Mouse (Mus musculus): ENCODE measurements around the gene Pskh1.

Pskh1 gene

GRCm38 (mm10) chr8:105900180-105900940 lies at the start of gene Pskh1:
Gene Pskh1 (plus strand): TSS chr8:105900441.
- peak; percentile 87 to 92 for DNase-seq (ENCODE audit: low spot score in 2 of 2)

GRCm38 (mm10) chr8:105850611-105851010 lies 49.6 kb upstream of the Pskh1 start:
- no peak for DNase-seq (ENCODE audit: low spot score in 2 of 2)

DNA sequence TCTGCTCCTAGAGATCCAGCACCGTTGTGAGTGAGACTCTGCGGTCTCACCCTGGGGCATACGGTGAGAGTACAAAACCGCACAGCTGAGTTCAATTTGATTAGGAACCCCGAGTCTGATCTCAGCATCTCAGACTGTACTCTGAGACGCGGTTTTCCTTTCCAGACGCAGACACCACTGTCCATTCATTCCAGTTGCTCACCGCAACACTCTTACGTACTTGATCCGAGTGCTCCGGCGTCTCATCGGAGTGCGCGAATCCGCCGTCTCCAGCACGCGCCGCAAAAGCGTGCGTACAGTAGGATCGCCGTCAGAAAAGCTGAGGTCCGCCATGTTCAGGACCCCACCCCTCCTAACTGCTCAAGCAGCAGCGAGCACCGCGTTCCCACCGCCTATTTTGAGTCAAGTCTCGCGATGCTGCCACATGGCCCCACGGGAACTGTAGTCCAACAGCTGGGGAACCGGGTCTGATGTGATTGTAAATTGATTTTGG lies 48.5 kb upstream of the Pskh1 start:
- DNase-seq (ENCODE audit: low spot score in 2 of 2), result peak; percentile 80 to 88

DNA sequence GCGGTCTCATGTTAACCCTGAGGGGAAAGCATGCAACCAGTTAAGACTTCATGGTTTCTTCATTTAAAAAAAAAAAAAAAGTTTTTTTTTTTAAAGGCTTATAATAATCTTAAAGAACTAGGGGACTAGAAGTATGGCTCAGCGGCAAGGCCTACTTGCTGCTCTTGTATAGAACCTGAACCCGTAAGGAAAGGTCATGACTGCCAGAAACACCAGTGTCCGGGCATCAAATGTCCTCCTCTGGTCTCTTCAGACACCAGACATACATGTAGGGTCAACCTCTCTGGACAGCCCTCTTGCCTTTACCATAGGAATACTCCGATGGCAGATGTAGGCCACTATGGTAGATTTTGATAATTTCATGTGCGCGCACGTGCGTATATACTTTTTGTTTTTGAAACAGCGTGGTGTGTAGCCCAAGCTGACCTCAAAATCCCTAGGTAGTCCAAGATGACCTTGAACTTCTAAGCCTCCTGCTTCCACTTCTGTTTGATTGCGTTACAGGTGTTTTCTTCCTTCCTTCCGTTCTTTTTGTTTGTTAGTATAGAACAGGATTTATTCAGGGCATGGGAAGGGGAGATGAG lies 48.0 kb upstream of the Pskh1 start:
- DNase-seq (ENCODE audit: low spot score in 2 of 2), result no peak

- DNase-seq (ENCODE audit: low spot score in 2 of 2), result no peak
These were observed 47.1 kb upstream of the Pskh1 start, which contains the start of gene Cenpt for GRCm38 (mm10) chr8:105853178-105853577. Gene Cenpt (minus strand): TSS chr8:105853278.

GRCm38 (mm10) chr8:105854303-105854702 lies 45.9 kb upstream of the Pskh1 start:
- no peak for DNase-seq (ENCODE audit: low spot score in 2 of 2)

DNA sequence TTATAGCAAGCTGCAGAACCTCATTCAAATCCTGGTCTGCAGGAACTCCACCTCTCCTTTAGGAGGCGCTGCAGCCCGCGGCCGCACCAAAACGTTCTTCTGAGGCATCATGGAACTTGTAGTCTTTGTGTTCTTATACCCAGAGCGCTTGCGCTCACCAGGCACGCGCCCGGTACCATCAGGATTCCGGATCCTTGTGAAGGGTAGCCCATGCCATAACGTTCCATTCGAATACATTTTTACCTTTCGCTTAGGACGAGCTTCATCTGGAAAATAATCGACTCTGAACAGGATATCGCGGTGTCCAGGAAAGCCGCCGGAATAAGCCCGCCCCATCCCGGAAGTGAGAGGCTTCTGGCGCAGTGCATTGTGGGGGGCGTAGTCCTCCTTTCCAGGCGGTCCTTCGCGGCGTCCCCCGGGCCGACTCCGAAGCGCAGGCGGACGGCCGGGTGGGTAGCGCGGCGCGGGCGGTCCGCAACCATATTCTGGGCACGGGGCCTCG lies 45.5 kb upstream of the Pskh1 start, which contains the start of gene Thap11:
TSS of gene Thap11 (plus strand) at position 418 of the 502 bp plus-strand sequence.
- DNase-seq (ENCODE audit: low spot score in 2 of 2), result peak; percentile 86 to 92

GRCm38 (mm10) chr8:105855248-105856167 lies 44.7 kb upstream of the Pskh1 start:
- DNase-seq (ENCODE audit: low spot score in 2 of 2), result peak in 1 of 2 experiments; percentile 27

GRCm38 (mm10) chr8:105856168-105856835 lies 43.9 kb upstream of the Pskh1 start:
- no peak for DNase-seq (ENCODE audit: low spot score in 2 of 2)

- no peak for DNase-seq (ENCODE audit: low spot score in 2 of 2)
These were observed 41.7 kb upstream of the Pskh1 start for GRCm38 (mm10) chr8:105858495-105858894.

GRCm38 (mm10) chr8:105859314-105859713 lies 40.9 kb upstream of the Pskh1 start:
- no peak for DNase-seq (ENCODE audit: low spot score in 2 of 2)

DNA sequence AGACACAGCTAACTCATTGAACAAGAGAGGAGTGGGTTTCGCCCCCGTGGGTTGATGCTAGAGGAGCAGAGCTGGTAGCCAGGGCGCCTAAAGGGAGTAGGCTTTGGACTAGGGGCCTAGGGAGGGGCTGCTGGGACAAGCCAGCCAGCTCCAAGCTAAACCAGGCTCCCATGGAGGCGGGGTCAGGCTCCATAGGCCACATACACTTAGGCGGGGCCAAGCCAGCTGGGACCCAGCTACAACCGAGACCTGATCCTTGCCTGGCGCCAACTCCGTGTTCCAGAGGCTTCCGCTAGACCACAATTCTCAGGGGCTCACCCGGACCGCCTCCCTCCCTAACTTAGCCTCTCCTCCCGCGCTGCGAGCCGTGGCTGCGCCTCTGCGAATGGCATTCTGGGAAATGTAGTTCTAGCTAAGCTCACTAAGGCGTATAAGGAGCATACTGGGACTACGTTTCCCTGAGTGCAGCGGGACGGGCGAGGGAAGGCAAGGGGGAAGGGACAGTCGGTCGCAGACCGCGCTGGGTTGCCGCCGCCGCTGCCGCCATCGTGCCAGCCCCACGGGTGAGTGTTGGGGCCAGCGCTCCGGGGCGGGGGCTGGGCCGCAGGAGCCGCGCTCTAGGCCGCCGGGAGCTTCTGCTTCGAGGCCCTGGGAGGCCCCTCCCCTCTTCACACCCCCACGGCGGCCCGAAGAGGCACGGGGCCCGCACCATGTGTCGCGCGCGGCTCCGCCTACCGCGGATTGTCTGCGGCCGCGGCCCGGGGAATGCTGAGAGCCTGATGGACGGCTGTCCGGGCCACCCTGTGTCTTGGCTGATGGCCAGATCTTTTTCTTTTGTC lies 39.9 kb upstream of the Pskh1 start, which contains the start of gene Nutf2:
TSS of gene Nutf2 (plus strand) at position 438 of the 839 bp plus-strand sequence.
- peak; percentile 81 to 96 for DNase-seq (ENCODE audit: low spot score in 2 of 2)

DNA sequence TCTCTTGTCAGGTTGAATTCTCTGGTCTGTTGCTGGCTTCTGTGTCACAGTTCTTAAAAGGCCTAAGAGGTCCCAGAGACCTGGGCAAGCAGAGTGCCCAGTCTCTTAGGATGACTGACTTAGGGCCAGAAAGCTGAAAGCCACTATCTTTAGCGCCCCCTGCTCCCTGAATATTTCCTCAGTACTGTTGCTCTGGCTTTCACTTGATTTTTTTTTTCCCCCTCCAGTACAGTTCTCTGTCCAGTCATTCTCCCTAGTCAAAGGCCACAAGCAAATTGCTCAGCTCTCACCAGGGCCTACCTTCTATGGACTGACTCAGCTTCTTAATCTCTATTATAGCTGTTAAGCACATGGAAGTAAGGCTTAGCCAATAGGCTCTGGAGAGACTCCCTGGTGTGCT lies 38.3 kb upstream of the Pskh1 start:
- DNase-seq (ENCODE audit: low spot score in 2 of 2), result no peak

DNA sequence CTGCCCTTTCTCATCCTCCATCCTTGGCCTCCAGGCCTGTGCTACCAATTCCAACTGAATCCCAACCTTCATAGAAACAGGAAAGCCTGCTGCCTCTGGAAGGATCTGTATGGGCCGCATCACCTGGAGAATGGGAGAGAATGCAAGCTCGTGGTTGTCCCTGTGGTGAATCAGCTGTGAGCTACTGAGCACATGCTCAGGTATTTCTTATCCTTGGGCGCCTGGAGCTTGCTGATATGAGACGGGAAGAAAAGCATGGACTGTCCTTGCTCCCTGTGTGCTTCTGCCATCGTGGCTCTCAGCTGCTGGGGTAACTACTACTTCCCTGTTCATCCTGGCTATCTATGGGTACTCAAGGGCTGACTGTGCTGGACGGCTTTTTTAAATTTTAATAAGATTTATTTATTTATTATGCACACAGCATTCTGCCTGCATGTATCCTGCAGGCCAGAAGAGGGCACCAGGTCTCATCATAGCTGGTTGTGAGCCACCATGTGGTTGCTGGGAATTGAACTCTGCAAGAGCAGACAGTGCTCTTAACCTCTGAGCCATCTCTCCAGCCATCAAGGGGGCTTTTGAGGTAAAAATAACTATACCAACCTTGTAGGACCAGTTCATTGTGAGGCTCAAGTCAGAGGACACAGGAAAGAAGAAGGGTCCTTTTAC lies 33.7 kb upstream of the Pskh1 start:
- no peak for DNase-seq (ENCODE audit: low spot score in 2 of 2)

- no peak for DNase-seq (ENCODE audit: low spot score in 2 of 2)
These were observed 25.9 kb upstream of the Pskh1 start for GRCm38 (mm10) chr8:105874301-105874700.

DNA sequence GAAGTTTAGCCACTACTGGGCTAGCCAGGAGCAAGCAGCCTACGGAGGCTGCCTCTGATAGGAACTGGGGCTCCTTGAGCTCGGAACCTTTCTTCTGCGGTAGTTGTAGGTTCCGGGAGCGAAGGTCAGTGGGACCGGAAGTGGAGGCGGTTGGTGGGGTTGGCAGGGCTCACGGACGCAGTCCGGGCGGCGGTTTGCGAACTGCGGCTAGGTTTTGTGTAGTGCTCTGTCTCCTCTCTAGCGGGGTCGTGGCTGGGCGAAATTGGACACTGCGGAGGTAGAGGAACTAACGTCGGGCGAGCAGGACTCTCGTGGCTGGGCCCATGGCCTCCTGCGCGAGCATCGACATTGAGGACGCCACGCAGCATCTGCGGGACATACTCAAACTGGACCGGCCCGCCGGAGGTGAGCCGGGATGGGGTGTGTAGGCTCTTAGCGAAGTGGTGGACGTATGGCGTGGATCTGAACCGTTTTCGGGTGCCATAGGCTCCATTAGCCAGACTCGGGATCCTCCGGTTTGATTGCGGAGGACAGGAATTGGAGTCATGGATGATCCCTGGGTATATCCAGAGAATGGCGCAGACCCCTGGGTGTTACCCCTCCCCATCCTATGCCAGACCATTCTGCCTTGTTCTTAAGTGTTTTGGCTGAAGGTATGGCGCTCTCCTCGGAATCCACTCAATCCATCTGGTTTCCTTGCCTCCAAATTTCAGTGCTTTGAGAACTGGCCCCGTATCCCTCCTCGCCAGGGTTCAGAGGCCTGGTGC lies 19.3 kb upstream of the Pskh1 start, which contains the start of gene Edc4:
TSS of gene Edc4 (plus strand) at position 128 of the 767 bp plus-strand sequence.
- peak; percentile 66 to 91 for DNase-seq (ENCODE audit: low spot score in 2 of 2)

GRCm38 (mm10) chr8:105889756-105890465 lies 10.3 kb upstream of the Pskh1 start:
- no peak for DNase-seq (ENCODE audit: low spot score in 2 of 2)

- DNase-seq (ENCODE audit: low spot score in 2 of 2), result no peak
These were observed 9.4 kb upstream of the Pskh1 start for GRCm38 (mm10) chr8:105890870-105891269.
